Mouse (Mus musculus): ENCODE data around the gene Hist1h2bk. TPM values are rescaled to one million over a fixed set of nuclear protein-coding genes. Genes with fewer than 3 reads are reported as not detected.
"Not testable (repeated sequence)": the region's sequence is repeated elsewhere in the genome, so short reads cannot be mapped to it uniquely, and the experiment has no call there.

Hist1h2bk gene
- polyA plus RNA-seq, 1 experiment from 2014 or later: 7.4 TPM

GRCm38 (mm10) chr13:22043503-22044431, 8.1 kb downstream of the Hist1h2bk start:
- peak; percentile 4; the same call in 1 of the 2 replicates for ATAC-seq (ENCODE audit: borderline replicate concordance, extremely low read depth, low FRiP score, low TSS enrichment)
- Histone ChIP-seq H3K27ac (peak overlapping the region; percentile 89), H3K36me3 (no peaks in the 10 kb centered on the region), H3K27me3 (no peaks in the 10 kb centered on the region), H3K9ac (peak overlapping the region; percentile 43), H3K4me1 (peaks cover 20% of the 10 kb centered on the region), H3K9me3 (no peaks in the 10 kb centered on the region), H3K4me2 (peak overlapping the region; percentile 62), H3K4me3 (peak overlapping the region; percentile 39)
- 0% methylated on average over 14 of the region's 14 CpGs for WGBS

- peak overlapping the region; percentile 62 for H3K4me2 ChIP-seq
- WGBS: 90% methylated on average over 6 of the region's 6 CpGs
- peak overlapping the region; percentile 89 for H3K27ac ChIP-seq
- H3K9ac ChIP-seq: no peak overlapping the region
- H3K36me3 ChIP-seq: no peaks in the 10 kb centered on the region
- H3K27me3 ChIP-seq: no peaks in the 10 kb centered on the region
- peaks cover 20% of the 10 kb centered on the region for H3K4me1 ChIP-seq
- no peaks in the 10 kb centered on the region for H3K9me3 ChIP-seq
- peak overlapping the region; percentile 39 for H3K4me3 ChIP-seq
- ATAC-seq (ENCODE audit: borderline replicate concordance, extremely low read depth, low FRiP score, low TSS enrichment): no peak
Measured at GRCm38 (mm10) chr13:22044432-22045155, 8.9 kb downstream of the Hist1h2bk start.

- Histone ChIP-seq H3K27ac (no peak overlapping the region), H3K36me3 (no peaks in the 10 kb centered on the region), H3K4me1 (peaks cover 14% of the 10 kb centered on the region), H3K4me2 (no peak overlapping the region), H3K27me3 (no peaks in the 10 kb centered on the region), H3K9ac (no peak overlapping the region), H3K9me3 (no peaks in the 10 kb centered on the region), H3K4me3 (no peak overlapping the region)
- ATAC-seq (ENCODE audit: borderline replicate concordance, extremely low read depth, low FRiP score, low TSS enrichment): no peak
- WGBS: 52% methylated on average over 2 of the region's 2 CpGs
Measured at GRCm38 (mm10) chr13:22045311-22045710, 9.6 kb downstream of the Hist1h2bk start.

- peaks cover 7% of the 10 kb centered on the region; the same call in 1 of the 2 replicates for H3K4me1 ChIP-seq
- ATAC-seq (ENCODE audit: borderline replicate concordance, extremely low read depth, low FRiP score, low TSS enrichment): no peak
- no peak overlapping the region for H3K4me3 ChIP-seq
- no peaks in the 10 kb centered on the region for H3K27me3 ChIP-seq
- no peaks in the 10 kb centered on the region for H3K36me3 ChIP-seq
- no peak overlapping the region for H3K9ac ChIP-seq
- H3K27ac ChIP-seq: no peak overlapping the region
- H3K4me2 ChIP-seq: no peak overlapping the region
- whole genome bisulfite sequencing: 80% methylated on average over 2 of the region's 2 CpGs
- H3K9me3 ChIP-seq: no peaks in the 10 kb centered on the region
Measured at GRCm38 (mm10) chr13:22049041-22049440, 13.4 kb downstream of the Hist1h2bk start.

- H3K9ac ChIP-seq: peak overlapping the region; percentile 33
- peak overlapping the region; percentile 90 for H3K27ac ChIP-seq
- no peaks in the 10 kb centered on the region for H3K27me3 ChIP-seq
- 1% methylated on average over 14 of the region's 14 CpGs for WGBS
- no peaks in the 10 kb centered on the region for H3K36me3 ChIP-seq
- peak overlapping the region; percentile 53 for H3K4me3 ChIP-seq
- peak overlapping the region; percentile 64 for H3K4me2 ChIP-seq
- H3K4me1 ChIP-seq: no peaks in the 10 kb centered on the region
- H3K9me3 ChIP-seq: no peaks in the 10 kb centered on the region
- peak; percentile 38; the same call in 1 of the 2 replicates for ATAC-seq (ENCODE audit: borderline replicate concordance, extremely low read depth, low FRiP score, low TSS enrichment)
Measured at GRCm38 (mm10) chr13:22049737-22050440, 14.2 kb downstream of the Hist1h2bk start.

GRCm38 (mm10) chr13:22050591-22051522, 15.2 kb downstream of the Hist1h2bk start:
- peak overlapping the region; percentile 53 for H3K4me3 ChIP-seq
- peak overlapping the region; percentile 36 for H3K9ac ChIP-seq
- peak overlapping the region; percentile 64 for H3K4me2 ChIP-seq

GRCm38 (mm10) chr13:22051523-22051859, 15.8 kb downstream of the Hist1h2bk start:
- H3K4me3 ChIP-seq: peak overlapping the region; percentile 53
- no peaks in the 10 kb centered on the region for H3K9me3 ChIP-seq
- whole genome bisulfite sequencing: 10% methylated on average over 5 of the region's 5 CpGs
- H3K27ac ChIP-seq: peak overlapping the region; percentile 90
- H3K9ac ChIP-seq: peak overlapping the region; percentile 36
- no peaks in the 10 kb centered on the region for H3K36me3 ChIP-seq
- H3K27me3 ChIP-seq: no peaks in the 10 kb centered on the region
- peak overlapping the region; percentile 64 for H3K4me2 ChIP-seq
- no peaks in the 10 kb centered on the region for H3K4me1 ChIP-seq
- no peak for ATAC-seq (ENCODE audit: borderline replicate concordance, extremely low read depth, low FRiP score, low TSS enrichment)

More at GRCm38 (mm10) chr13:22050591-22051522, 15.2 kb downstream of the Hist1h2bk start:
- Histone ChIP-seq H3K27ac (peak overlapping the region; percentile 90), H3K9me3 (no peaks in the 10 kb centered on the region), H3K27me3 (no peaks in the 10 kb centered on the region), H3K4me1 (no peaks in the 10 kb centered on the region), H3K36me3 (no peaks in the 10 kb centered on the region)
- WGBS: under 1% methylated on average over 52 of the region's 52 CpGs
- ATAC-seq (ENCODE audit: borderline replicate concordance, extremely low read depth, low FRiP score, low TSS enrichment): peak; percentile 94

GRCm38 (mm10) chr13:22053754-22054153, 18.1 kb downstream of the Hist1h2bk start:
- H3K27ac ChIP-seq: no peak overlapping the region
- no peak overlapping the region for H3K4me3 ChIP-seq
- H3K36me3 ChIP-seq: no peaks in the 10 kb centered on the region
- no peaks in the 10 kb centered on the region for H3K27me3 ChIP-seq
- 94% methylated on average over 1 of the region's 1 CpGs for WGBS
- no peak overlapping the region for H3K9ac ChIP-seq
- ATAC-seq (ENCODE audit: borderline replicate concordance, extremely low read depth, low FRiP score, low TSS enrichment): no peak
- no peaks in the 10 kb centered on the region for H3K4me1 ChIP-seq
- no peak overlapping the region for H3K4me2 ChIP-seq
- no peaks in the 10 kb centered on the region for H3K9me3 ChIP-seq

- H3K4me3 ChIP-seq: no peak overlapping the region
- H3K36me3 ChIP-seq: no peaks in the 10 kb centered on the region
- H3K9me3 ChIP-seq: no peaks in the 10 kb centered on the region
- ATAC-seq (ENCODE audit: borderline replicate concordance, extremely low read depth, low FRiP score, low TSS enrichment): no peak
- no peak overlapping the region for H3K9ac ChIP-seq
- no peaks in the 10 kb centered on the region for H3K4me1 ChIP-seq
- H3K27me3 ChIP-seq: no peaks in the 10 kb centered on the region
- 59% methylated on average over 1 of the region's 1 CpGs for WGBS
- no peak overlapping the region for H3K4me2 ChIP-seq
- no peak overlapping the region for H3K27ac ChIP-seq
Measured at GRCm38 (mm10) chr13:22061422-22061821, 25.8 kb downstream of the Hist1h2bk start.

- Histone ChIP-seq H3K36me3 (no peaks in the 10 kb centered on the region), H3K4me3 (no peak overlapping the region), H3K4me2 (no peak overlapping the region), H3K27me3 (no peaks in the 10 kb centered on the region), H3K4me1 (no peaks in the 10 kb centered on the region), H3K9ac (no peak overlapping the region), H3K27ac (no peak overlapping the region), H3K9me3 (no peaks in the 10 kb centered on the region)
- no peak for ATAC-seq (ENCODE audit: borderline replicate concordance, extremely low read depth, low FRiP score, low TSS enrichment)
- 26% methylated on average over 1 of the region's 1 CpGs for WGBS
Measured at GRCm38 (mm10) chr13:22063468-22063867, 27.8 kb downstream of the Hist1h2bk start.

GRCm38 (mm10) chr13:22084140-22084539, 48.5 kb downstream of the Hist1h2bk start, which contains the start of gene Vmn1r188:
Vmn1r188 (plus strand) TSS chr13:22084440.
- not testable (repeated sequence) for H3K36me3 ChIP-seq; H3K4me1 ChIP-seq; H3K4me2 ChIP-seq; H3K4me3 ChIP-seq; H3K27ac ChIP-seq; ATAC-seq (ENCODE audit: borderline replicate concordance, extremely low read depth, low FRiP score, low TSS enrichment); H3K9ac ChIP-seq; H3K9me3 ChIP-seq; H3K27me3 ChIP-seq
- WGBS: 70% methylated on average over 1 of the region's 1 CpGs
